Mouse (Mus musculus) ES-Bruce4 (cell line): Measurements from ENCODE around the gene Sytl1. TPM values are rescaled to one million over a fixed set of nuclear protein-coding genes. Genes with fewer than 3 reads are reported as not detected.

Source experiments
- H3K27ac ChIP-seq: 2 replicates; pipeline ENCODE4 v1.5.1; 2012; ENCODE audit warnings: low read length, inconsistent platforms; ENCODE audit not compliant: insufficient read depth
- H3K27me3 ChIP-seq: 2 replicates; pipeline ENCODE4 v1.6.1; 2012; ENCODE audit warnings: mild to moderate bottlenecking, low read length, inconsistent platforms; ENCODE audit not compliant: control insufficient read depth, poor library complexity, insufficient read depth, severe bottlenecking
- H3K36me3 ChIP-seq: 2 replicates; pipeline ENCODE4 v1.6.1; 2012; ENCODE audit warnings: inconsistent platforms, mild to moderate bottlenecking, low read length, moderate library complexity; ENCODE audit not compliant: control insufficient read depth, poor library complexity, insufficient read depth, severe bottlenecking
- H3K4me1 ChIP-seq: one replicate; pipeline ENCODE4 v1.8.1; 2011; ENCODE audit warnings: low read length; ENCODE audit not compliant: control insufficient read depth, insufficient read depth
- H3K4me3 ChIP-seq: 2 replicates; pipeline ENCODE4 v1.5.1; 2011; ENCODE audit warnings: low read depth, mild to moderate bottlenecking, low read length
- H3K9ac ChIP-seq: 2 replicates; pipeline ENCODE4 v1.6.1; 2012; ENCODE audit warnings: low read depth, mild to moderate bottlenecking, inconsistent platforms; ENCODE audit not compliant: poor library complexity, severe bottlenecking
- H3K9me3 ChIP-seq: replicated peaks from 2 replicates; pipeline ENCODE4 v1.6.1; 2012; ENCODE audit warnings: mild to moderate bottlenecking, low read length, inconsistent platforms; ENCODE audit not compliant: control insufficient read depth, poor library complexity, insufficient read depth, severe bottlenecking
- CTCF ChIP-seq: IDR thresholded peaks from one replicate; pipeline ENCODE4 v1.8.1; 2011; ENCODE audit warnings: low read depth, low read length
- EP300 ChIP-seq: IDR thresholded peaks from 2 replicates; pipeline ENCODE4 v1.6.1; 2011; ENCODE audit warnings: low read depth, low read length; ENCODE audit not compliant: insufficient read depth
- POLR2A ChIP-seq: IDR thresholded peaks from one replicate; pipeline ENCODE4 v1.8.1; 2011; ENCODE audit warnings: low read length; ENCODE audit not compliant: insufficient read depth
- polyA plus RNA-seq: library from polyadenylated mRNA; stranded (reverse); fragments of >200 nt; gene quantifications from 2 replicates; pipeline ENCODE4 v1.2.4, GENCODE M21; 2011; ENCODE audit warnings: low read depth; ENCODE audit not compliant: missing spikeins, insufficient read depth, insufficient read length

Gene Sytl1
- polyA plus RNA-seq, 1 experiment, result 12.6 TPM

DNA sequence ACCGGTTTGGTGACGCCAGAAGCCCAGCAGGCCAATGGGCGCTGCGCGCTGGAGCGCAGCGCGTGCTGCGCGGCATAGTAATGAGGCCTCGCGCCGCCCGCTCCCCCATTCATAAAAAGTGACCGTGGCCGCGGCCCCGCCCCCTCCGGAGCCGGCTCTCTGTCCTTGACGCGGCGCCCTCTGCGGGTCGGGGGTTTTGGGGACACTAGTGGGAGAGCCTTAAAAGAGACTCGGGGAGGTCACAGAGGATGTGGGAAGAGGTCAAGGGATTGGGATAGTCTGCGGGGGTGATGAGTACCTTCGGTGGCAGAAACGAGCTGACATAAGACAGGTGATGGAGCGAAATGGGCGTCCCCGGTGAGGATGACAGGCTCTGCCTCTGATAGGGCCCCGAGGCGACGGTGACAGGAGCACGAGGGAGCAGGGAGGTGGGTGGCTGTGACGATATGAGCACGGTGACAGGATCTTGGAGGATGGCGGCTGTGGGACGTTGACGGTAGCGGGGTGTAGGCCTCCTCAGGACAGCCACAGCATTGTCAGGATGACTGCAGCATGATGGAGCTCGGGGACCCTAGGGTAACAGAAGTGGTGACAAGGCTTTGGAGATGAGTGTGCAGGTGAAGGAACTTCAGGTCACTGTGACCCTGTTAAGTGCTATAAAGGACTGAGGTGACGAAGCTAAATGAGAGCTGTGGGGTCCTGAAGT is 50.2 kb downstream of the Sytl1 start:
- Histone ChIP-seq H3K27me3 (no peaks in the 10 kb centered on the region), H3K9me3 (no peaks in the 10 kb centered on the region), H3K27ac (no peak overlapping the region), H3K4me3 (peak overlapping the region; percentile 39), H3K9ac (peak overlapping the region; percentile 76), H3K36me3 (no peaks in the 10 kb centered on the region), H3K4me1 (no peaks in the 10 kb centered on the region)
- peak; percentile 3 for TF ChIP-seq CTCF
- TF ChIP-seq POLR2A, result no peak

DNA sequence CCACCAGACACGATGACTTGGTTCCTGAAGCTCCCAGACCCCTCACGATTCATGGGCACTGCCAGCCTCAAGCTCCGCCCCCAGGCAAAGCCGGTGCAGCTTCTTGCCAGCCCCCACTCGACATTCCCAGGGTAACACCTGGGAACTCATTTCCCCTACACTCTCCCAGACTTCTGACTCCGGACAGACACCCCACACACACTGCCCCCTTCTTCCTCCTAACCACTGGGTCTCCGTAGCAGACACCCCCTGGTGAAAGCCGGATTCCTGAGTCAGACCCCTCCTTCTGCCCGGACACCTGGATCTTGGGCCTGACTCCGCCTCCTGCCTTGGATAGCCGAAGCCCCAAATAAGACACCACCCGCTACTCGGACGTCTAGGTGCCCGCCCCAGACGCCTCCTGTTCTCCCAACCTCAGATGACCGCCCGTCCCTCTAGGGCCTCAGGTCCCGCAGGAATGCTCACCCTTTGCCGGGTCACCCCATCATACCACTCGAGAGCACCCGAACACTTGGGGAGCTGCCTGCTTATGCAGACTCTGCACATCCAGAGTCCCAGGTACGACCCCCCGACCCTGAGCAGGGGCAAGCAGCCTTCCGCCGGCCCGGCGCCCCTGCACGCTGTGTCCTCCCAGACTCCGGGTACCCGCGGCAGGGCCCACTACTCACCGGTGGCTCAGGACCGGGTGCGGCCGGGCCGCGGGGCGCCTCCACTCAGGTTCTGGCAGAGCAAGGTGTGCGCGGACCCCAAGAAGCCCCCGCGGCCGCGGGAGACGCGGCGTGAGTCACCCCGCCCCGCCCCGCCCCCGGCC is 51.0 kb downstream of the Sytl1 start, which contains the start of the genes Cd164l2 and Gpr3:
Gene Cd164l2, plus strand, starts transcription at position 381 of the 811 bp plus-strand sequence.
Gene Gpr3, minus strand, starts transcription at position 786 of the 811 bp plus-strand sequence.
- H3K9ac ChIP-seq, result peak within 1 kb of the TSS; percentile 76
- no peaks in the 10 kb centered on the region for H3K36me3 ChIP-seq
- H3K27ac ChIP-seq, result no peak within 1 kb of the TSS
- no peaks in the 10 kb centered on the region for H3K9me3 ChIP-seq
- no peak for TF ChIP-seq CTCF
- TF ChIP-seq EP300, result no peak
- TF ChIP-seq POLR2A, result no peak
- H3K4me1 ChIP-seq, result no peaks in the 10 kb centered on the region
- peak within 1 kb of the TSS; percentile 95 for H3K4me3 ChIP-seq
- no peaks in the 10 kb centered on the region for H3K27me3 ChIP-seq

DNA sequence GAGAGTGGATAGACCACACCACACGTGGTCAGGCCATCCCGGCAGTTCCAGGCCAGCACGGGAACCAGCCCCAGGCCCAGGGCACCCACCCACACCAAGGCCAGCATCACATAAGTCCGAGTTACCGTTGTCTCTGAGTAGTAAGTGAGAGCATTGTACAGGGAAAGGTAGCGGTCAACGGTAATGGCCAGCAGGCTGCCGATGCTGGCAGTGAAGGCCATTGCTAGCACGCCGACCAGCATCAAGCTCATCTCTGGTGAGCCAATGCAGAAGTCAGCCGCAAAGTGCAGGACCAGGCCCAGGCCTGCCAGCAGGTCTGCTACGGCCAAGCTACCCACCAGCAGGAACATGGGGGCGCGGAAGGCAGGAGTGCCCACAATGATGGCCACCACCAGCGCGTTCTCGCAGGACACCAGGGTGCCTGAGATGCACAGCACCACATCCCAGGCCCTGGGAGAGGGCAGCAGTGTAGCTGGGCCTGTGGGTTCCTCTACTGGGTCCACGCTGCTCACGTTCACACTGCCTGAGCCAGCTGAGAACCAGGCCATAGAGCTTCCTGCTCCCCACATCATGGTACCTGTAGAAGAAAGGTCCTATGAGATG is 52.0 kb downstream of the Sytl1 start:
- no peaks in the 10 kb centered on the region for H3K27me3 ChIP-seq
- H3K4me3 ChIP-seq, result no peak overlapping the region
- no peak overlapping the region for H3K9ac ChIP-seq

DNA sequence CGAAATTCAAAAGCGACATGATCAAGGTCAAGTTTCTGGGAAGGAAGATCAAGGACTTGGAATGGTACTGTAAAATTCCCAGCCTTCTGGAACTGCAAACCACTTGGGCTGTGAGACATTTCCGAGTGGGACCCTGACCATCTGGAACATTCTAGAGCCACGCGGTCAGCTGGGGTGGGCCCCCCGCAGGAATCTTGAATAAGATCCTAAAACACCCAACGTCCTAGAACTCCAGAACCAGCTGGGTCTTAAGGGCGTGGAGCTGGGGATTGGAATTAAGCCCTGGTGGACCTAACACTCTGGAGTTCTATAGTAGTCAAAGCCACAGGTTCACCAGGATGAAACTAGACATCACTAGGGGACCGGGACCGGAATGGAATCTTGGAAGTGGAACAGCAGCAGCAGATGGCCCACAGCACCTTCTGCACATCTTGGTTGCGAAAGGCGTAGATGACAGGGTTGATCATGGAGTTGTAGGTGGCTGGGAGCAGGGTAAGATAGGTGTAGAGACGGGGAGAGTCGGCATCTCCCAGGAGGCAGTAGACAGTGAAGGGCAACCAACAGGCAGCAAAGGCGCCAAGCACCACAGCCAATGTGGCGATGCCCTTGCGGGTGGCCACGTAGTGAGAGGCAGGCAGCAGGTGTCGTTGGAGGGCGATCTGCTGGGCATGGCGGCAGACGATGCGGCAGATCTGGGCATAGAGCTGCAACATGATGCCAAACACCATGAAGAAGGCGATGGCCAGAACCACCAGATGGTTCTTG is 52.7 kb downstream of the Sytl1 start:
- Histone ChIP-seq H3K27ac (no peak overlapping the region), H3K27me3 (no peaks in the 10 kb centered on the region), H3K9me3 (no peaks in the 10 kb centered on the region), H3K36me3 (no peaks in the 10 kb centered on the region), H3K4me1 (no peaks in the 10 kb centered on the region), H3K4me3 (no peak overlapping the region), H3K9ac (no peak overlapping the region)
- TF ChIP-seq CTCF, result no peak

More for the DNA sequence above, 52.0 kb downstream of the Sytl1 start:
- H3K4me1 ChIP-seq, result no peaks in the 10 kb centered on the region
- TF ChIP-seq POLR2A (no peak), CTCF (no peak), EP300 (no peak)
- no peaks in the 10 kb centered on the region for H3K9me3 ChIP-seq
- no peak overlapping the region for H3K27ac ChIP-seq
- H3K36me3 ChIP-seq, result no peaks in the 10 kb centered on the region

DNA sequence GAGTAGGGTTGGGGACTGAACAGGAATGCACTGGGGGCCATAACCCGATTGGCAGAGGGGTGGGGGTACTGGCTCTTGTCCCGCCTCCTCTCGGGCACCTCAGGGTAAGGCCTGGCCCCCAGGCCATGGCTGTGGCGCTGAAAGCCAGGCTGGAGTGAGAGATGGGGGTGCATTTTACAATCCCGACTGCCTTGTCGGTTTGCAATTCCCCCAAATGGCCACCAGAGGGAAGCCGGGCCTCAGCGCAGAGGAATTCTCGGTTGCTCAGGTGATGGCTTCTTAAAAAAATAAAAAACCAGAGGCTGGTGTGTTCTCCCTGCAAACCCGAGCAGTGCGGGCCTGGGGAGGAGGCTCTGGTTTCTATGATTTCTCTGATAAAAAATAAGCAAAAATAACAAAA is 53.5 kb downstream of the Sytl1 start:
- no peak overlapping the region for H3K27ac ChIP-seq
- H3K27me3 ChIP-seq, result no peaks in the 10 kb centered on the region
- H3K4me3 ChIP-seq, result no peak overlapping the region
- H3K9ac ChIP-seq, result no peak overlapping the region
- H3K36me3 ChIP-seq, result no peaks in the 10 kb centered on the region
- no peaks in the 10 kb centered on the region for H3K9me3 ChIP-seq
- TF ChIP-seq CTCF, result peak; percentile 80
- TF ChIP-seq POLR2A, result no peak
- H3K4me1 ChIP-seq, result no peaks in the 10 kb centered on the region

DNA sequence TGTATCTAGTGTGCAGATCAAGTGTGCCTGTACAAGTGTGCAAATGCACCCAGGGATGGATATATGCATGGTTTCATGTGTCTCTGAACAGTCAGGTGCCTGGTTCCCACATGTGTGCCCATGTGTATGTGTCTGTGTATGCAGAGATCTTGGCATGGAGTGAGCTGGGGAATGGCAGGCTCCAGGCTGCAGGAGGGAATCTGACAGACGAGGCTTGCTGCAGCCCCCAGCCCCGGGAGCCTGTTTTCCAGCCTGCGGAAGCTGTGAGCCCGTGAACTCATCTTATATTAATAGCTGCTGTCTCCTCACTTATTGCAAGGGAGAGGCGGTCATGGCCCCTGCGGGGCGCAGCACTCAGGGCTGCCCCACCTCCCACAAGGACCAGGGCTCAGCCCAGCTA is 58.5 kb downstream of the Sytl1 start:
- no peaks in the 10 kb centered on the region for H3K36me3 ChIP-seq
- peaks cover 2% of the 10 kb centered on the region for H3K4me1 ChIP-seq
- no peaks in the 10 kb centered on the region for H3K9me3 ChIP-seq
- H3K27ac ChIP-seq, result no peak overlapping the region
- no peak overlapping the region for H3K9ac ChIP-seq
- H3K27me3 ChIP-seq, result no peaks in the 10 kb centered on the region
- no peak overlapping the region for H3K4me3 ChIP-seq
- TF ChIP-seq POLR2A (no peak), CTCF (no peak), EP300 (no peak)
